Mouse (Mus musculus) kidney, postnatal 25 days (tissue): ENCODE measurements at regions not wholly inside any gene's neighbourhood (a gene's known extent, or its start where the extent isn't known, plus 50 kb on each side); places are given as distances from the start of the nearest gene placed in this dataset.

Experiments
- DNase-seq, 2 experiments: peaks; one replicate each; pipeline ENCODE4 v3.0.0; 2021; ENCODE audit warnings: mixed read lengths in 2 of 2

- no peak for DNase-seq
Observed at GRCm38 (mm10) chr15:97577196-97577595, 128.4 kb downstream of the Rpap3 start.

GRCm38 (mm10) chr15:97572639-97573038, 133.0 kb downstream of the Rpap3 start:
- peak in 1 of 2 experiments; percentile 14 for DNase-seq

- DNase-seq = peak in 1 of 2 experiments; percentile 31
Observed at GRCm38 (mm10) chr15:97571885-97572284, 133.7 kb downstream of the Rpap3 start.

- DNase-seq = no peak
Observed at GRCm38 (mm10) chr15:97560096-97560495, 145.5 kb downstream of the Rpap3 start.

- no peak for DNase-seq
Observed at GRCm38 (mm10) chr15:97558725-97559124, 146.9 kb downstream of the Rpap3 start.

GRCm38 (mm10) chr15:97548354-97548753, 157.3 kb downstream of the Rpap3 start:
- DNase-seq = no peak

- DNase-seq = no peak
Observed at GRCm38 (mm10) chr15:97545034-97545433, 160.6 kb downstream of the Rpap3 start.

- no peak for DNase-seq
Observed at GRCm38 (mm10) chr15:97541646-97542045, 164.0 kb downstream of the Rpap3 start.

GRCm38 (mm10) chr15:97536145-97536544, 169.5 kb downstream of the Rpap3 start:
- no peak for DNase-seq

- no peak for DNase-seq
Observed at GRCm38 (mm10) chr15:97534878-97535277, 170.7 kb downstream of the Rpap3 start.

GRCm38 (mm10) chr15:97533553-97534291, 171.9 kb downstream of the Rpap3 start:
- DNase-seq = no peak

GRCm38 (mm10) chr15:97532346-97532910, 173.2 kb downstream of the Rpap3 start:
- no peak for DNase-seq

GRCm38 (mm10) chr15:97528291-97529050, 177.2 kb downstream of the Rpap3 start:
- no peak for DNase-seq

GRCm38 (mm10) chr15:97520395-97520794, 185.2 kb downstream of the Rpap3 start:
- DNase-seq = no peak

GRCm38 (mm10) chr15:97519919-97520345, 185.7 kb downstream of the Rpap3 start:
- no peak for DNase-seq

- no peak for DNase-seq
Observed at GRCm38 (mm10) chr15:97517926-97518325, 187.7 kb downstream of the Rpap3 start.

GRCm38 (mm10) chr15:97517188-97517587, 188.4 kb downstream of the Rpap3 start:
- DNase-seq = no peak

- DNase-seq = no peak
Observed at GRCm38 (mm10) chr15:97515773-97516172, 189.9 kb downstream of the Rpap3 start.

GRCm38 (mm10) chr15:97507656-97508306, 197.8 kb downstream of the Rpap3 start:
- no peak for DNase-seq

GRCm38 (mm10) chr15:97507176-97507575, 198.4 kb downstream of the Rpap3 start:
- no peak for DNase-seq

GRCm38 (mm10) chr15:97505715-97506114, 199.9 kb downstream of the Rpap3 start:
- DNase-seq = no peak

GRCm38 (mm10) chr15:97504325-97504724, 201.3 kb downstream of the Rpap3 start:
- DNase-seq = no peak

GRCm38 (mm10) chr15:97502056-97502455, 203.6 kb downstream of the Rpap3 start:
- DNase-seq = no peak
